Mouse (Mus musculus) midbrain, embryonic 13.5 days (tissue): ENCODE measurements around the gene Zbtb16. TPM values are rescaled to one million over a fixed set of nuclear protein-coding genes. Genes with fewer than 3 reads are reported as not detected.

Source experiments
- ATAC-seq: fragments of 200-750 bp; cut with Nextera tagmentation; 2 replicates; pipeline ENCODE4 v1.8.0; 2017; ENCODE audit warnings: mild to moderate bottlenecking, moderate TSS enrichment, moderate library complexity
- H3K27ac ChIP-seq: fragments of 300-500 bp; sonication (generic); 2 replicates; pipeline ENCODE4 v1.5.1; 2015; ENCODE audit warnings: inconsistent platforms, mild to moderate bottlenecking, moderate library complexity
- H3K27me3 ChIP-seq: fragments of 300-500 bp; sonication (generic); 2 replicates; pipeline ENCODE4 v1.6.1; 2015; ENCODE audit warnings: mild to moderate bottlenecking, inconsistent platforms
- H3K36me3 ChIP-seq: fragments of 300-500 bp; sonication (generic); 2 replicates; pipeline ENCODE4 v1.6.1; 2015; ENCODE audit warnings: mild to moderate bottlenecking, inconsistent platforms
- H3K4me1 ChIP-seq: fragments of 300-500 bp; sonication (generic); replicated peaks from 2 replicates; pipeline ENCODE4 v1.6.1; 2015; ENCODE audit warnings: inconsistent platforms
- H3K4me2 ChIP-seq: fragments of 300-500 bp; sonication (generic); replicated peaks from 2 replicates; pipeline ENCODE4 v1.6.1; 2015; ENCODE audit warnings: moderate library complexity, mild to moderate bottlenecking, inconsistent platforms
- H3K4me3 ChIP-seq: fragments of 300-500 bp; sonication (generic); replicated peaks from 2 replicates; pipeline ENCODE4 v1.5.1; 2015; ENCODE audit warnings: mild to moderate bottlenecking, inconsistent platforms
- H3K9ac ChIP-seq: fragments of 300-500 bp; sonication (generic); replicated peaks from 2 replicates; pipeline ENCODE4 v1.6.1; 2015; ENCODE audit warnings: mild to moderate bottlenecking, inconsistent platforms
- H3K9me3 ChIP-seq: fragments of 300-500 bp; sonication (generic); 2 replicates; pipeline ENCODE4 v1.6.1; 2016; ENCODE audit warnings: mild to moderate bottlenecking, inconsistent platforms
- WGBS: fragments of 180-500 bp; shearing (Covaris S2); methylation state at CpG from one replicate; pipeline ENCODE4 v1.1.7; 2015; 5-methylcytosine and 5-hydroxymethylcytosine counted together
- polyA plus RNA-seq: library from polyadenylated mRNA; unstranded; fragments of >200 nt; fragmentation: Nextera tagmentation; extraction: Ambion mirVana; gene quantifications from 2 replicates; pipeline ENCODE4 v1.2.1, GENCODE M21; 2015

Zbtb16 gene
- polyA plus RNA-seq, 1 experiment from 2014 or later, result 6.8 TPM

- Histone ChIP-seq H3K4me3 (no peak overlapping the region), H3K36me3 (no peaks in the 10 kb centered on the region), H3K9ac (no peak overlapping the region), H3K27ac (no peak overlapping the region; the same call in 1 of the 2 replicates), H3K4me1 (peaks cover 57% of the 10 kb centered on the region), H3K4me2 (no peak overlapping the region), H3K27me3 (no peaks in the 10 kb centered on the region), H3K9me3 (no peaks in the 10 kb centered on the region)
- no peak for ATAC-seq
- WGBS, result 12% methylated on average over 12 of the region's 12 CpGs
These were observed 139.1 kb downstream of the Zbtb16 start for GRCm38 (mm10) chr9:48696731-48697469.

DNA sequence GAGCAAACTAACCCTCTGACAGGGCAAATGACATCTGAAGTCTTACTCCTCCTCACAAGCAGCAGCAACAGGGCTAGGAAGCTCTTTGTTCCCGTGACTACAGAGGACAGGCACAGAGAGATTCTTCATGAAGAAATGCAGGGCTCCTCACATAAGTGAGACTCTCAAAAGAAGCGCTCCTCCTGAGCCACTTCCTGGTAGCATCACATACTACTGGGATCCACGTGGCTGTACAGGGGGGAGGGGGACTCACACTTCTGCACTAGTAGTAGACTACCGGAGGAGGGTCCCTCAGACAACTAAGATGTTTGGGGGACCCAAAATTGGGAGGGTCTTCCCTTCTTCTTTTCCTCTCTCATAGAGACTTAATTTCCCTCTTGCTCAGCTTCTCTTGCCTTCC lies 139.7 kb downstream of the Zbtb16 start:
- Histone ChIP-seq H3K4me1 (peaks cover 57% of the 10 kb centered on the region), H3K9ac (no peak overlapping the region), H3K36me3 (no peaks in the 10 kb centered on the region), H3K27ac (no peak overlapping the region), H3K4me3 (no peak overlapping the region), H3K27me3 (no peaks in the 10 kb centered on the region), H3K9me3 (no peaks in the 10 kb centered on the region), H3K4me2 (no peak overlapping the region)
- WGBS, result 9% methylated on average over 4 of the region's 4 CpGs
- 0 out of 2 replicates have a peak, but pooled peaks have one; percentile 58 for ATAC-seq

- Histone ChIP-seq H3K27me3 (no peaks in the 10 kb centered on the region), H3K36me3 (no peaks in the 10 kb centered on the region), H3K4me3 (no peak overlapping the region), H3K9me3 (no peaks in the 10 kb centered on the region), H3K4me1 (peaks cover 54% of the 10 kb centered on the region), H3K27ac (no peak overlapping the region), H3K4me2 (no peak overlapping the region), H3K9ac (no peak overlapping the region)
- 21% methylated on average over 4 of the region's 4 CpGs for WGBS
- ATAC-seq, result no peak
These were observed 140.2 kb downstream of the Zbtb16 start for GRCm38 (mm10) chr9:48695796-48696195.

GRCm38 (mm10) chr9:48694616-48695061 lies 141.4 kb downstream of the Zbtb16 start:
- peaks cover 51% of the 10 kb centered on the region for H3K4me1 ChIP-seq
- no peaks in the 10 kb centered on the region for H3K27me3 ChIP-seq
- ATAC-seq, result no peak
- no peak overlapping the region for H3K4me3 ChIP-seq
- H3K4me2 ChIP-seq, result no peak overlapping the region
- WGBS, result 4% methylated on average over 10 of the region's 10 CpGs
- no peak overlapping the region for H3K9ac ChIP-seq
- H3K9me3 ChIP-seq, result no peaks in the 10 kb centered on the region
- no peak overlapping the region for H3K27ac ChIP-seq
- no peaks in the 10 kb centered on the region for H3K36me3 ChIP-seq

DNA sequence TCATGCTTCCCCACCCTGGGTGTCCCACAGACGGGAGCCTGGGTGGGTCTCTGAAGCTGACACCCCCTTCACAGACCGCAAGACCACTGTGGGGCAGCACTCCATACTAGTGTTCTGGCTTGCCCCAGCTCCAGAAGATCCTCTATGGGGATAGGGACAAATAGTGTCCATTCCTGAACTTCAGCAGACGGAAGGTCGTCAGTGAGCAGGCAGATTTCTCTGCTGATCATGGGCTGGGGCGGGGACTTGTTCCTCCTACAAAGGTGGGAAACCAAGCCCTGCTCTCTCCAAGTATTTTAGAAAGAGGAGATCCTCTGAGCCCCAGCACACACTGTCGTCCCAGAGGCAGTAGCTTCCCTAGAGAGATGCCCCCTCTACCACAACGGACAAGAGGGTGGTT lies 142.3 kb downstream of the Zbtb16 start:
- Histone ChIP-seq H3K27ac (no peak overlapping the region), H3K4me3 (no peak overlapping the region), H3K4me1 (peaks cover 51% of the 10 kb centered on the region), H3K4me2 (no peak overlapping the region), H3K9me3 (no peaks in the 10 kb centered on the region), H3K36me3 (no peaks in the 10 kb centered on the region), H3K27me3 (0 out of 2 replicates have a peak, but pooled peaks cover 3% of the 10 kb centered on the region), H3K9ac (no peak overlapping the region)
- 46% methylated on average over 7 of the region's 7 CpGs for WGBS
- ATAC-seq, result no peak

GRCm38 (mm10) chr9:48689718-48689980 lies 146.4 kb downstream of the Zbtb16 start:
- H3K27me3 ChIP-seq, result 0 out of 2 replicates have a peak, but pooled peaks cover 3% of the 10 kb centered on the region
- 83% methylated on average over 1 of the region's 1 CpGs for WGBS
- no peaks in the 10 kb centered on the region for H3K9me3 ChIP-seq
- no peak for ATAC-seq
- H3K27ac ChIP-seq, result no peak overlapping the region
- H3K4me1 ChIP-seq, result peaks cover 42% of the 10 kb centered on the region
- no peaks in the 10 kb centered on the region for H3K36me3 ChIP-seq
- H3K9ac ChIP-seq, result no peak overlapping the region
- no peak overlapping the region for H3K4me2 ChIP-seq
- no peak overlapping the region for H3K4me3 ChIP-seq

- 0 out of 2 replicates have a peak, but pooled peaks cover 3% of the 10 kb centered on the region for H3K27me3 ChIP-seq
- no peak overlapping the region for H3K4me3 ChIP-seq
- H3K27ac ChIP-seq, result no peak overlapping the region
- no peaks in the 10 kb centered on the region for H3K9me3 ChIP-seq
- H3K4me1 ChIP-seq, result peaks cover 43% of the 10 kb centered on the region
- 80% methylated on average over 6 of the region's 6 CpGs for WGBS
- no peak for ATAC-seq
- no peak overlapping the region for H3K9ac ChIP-seq
- no peak overlapping the region for H3K4me2 ChIP-seq
- no peaks in the 10 kb centered on the region for H3K36me3 ChIP-seq
These were observed 146.9 kb downstream of the Zbtb16 start for GRCm38 (mm10) chr9:48688859-48689717.

GRCm38 (mm10) chr9:48687891-48688290 lies 148.1 kb downstream of the Zbtb16 start:
- Histone ChIP-seq H3K36me3 (no peaks in the 10 kb centered on the region), H3K4me3 (no peak overlapping the region), H3K4me1 (peaks cover 36% of the 10 kb centered on the region), H3K27me3 (0 out of 2 replicates have a peak, but pooled peaks cover 3% of the 10 kb centered on the region), H3K27ac (no peak overlapping the region), H3K9ac (no peak overlapping the region), H3K4me2 (no peak overlapping the region), H3K9me3 (no peaks in the 10 kb centered on the region)
- WGBS, result 78% methylated on average over 7 of the region's 7 CpGs
- ATAC-seq, result no peak

DNA sequence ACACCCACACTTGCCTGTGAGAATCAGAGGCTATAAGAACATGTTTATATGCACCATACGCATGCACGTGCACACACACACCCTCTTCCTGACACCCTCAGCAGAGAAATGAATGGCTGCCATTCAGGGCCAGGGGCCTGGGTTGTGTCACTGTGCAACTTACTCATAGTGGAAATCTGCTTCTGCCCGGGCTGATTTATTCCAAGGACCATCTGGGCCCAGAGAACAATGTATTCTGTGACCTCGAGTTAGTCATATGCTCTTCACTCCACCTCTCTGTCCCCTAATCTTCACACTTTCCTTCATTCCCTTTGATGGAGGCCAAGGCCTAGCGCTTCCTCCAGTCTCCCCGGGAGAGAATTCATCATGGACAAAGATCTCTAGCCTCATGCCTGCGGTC lies 150.3 kb downstream of the Zbtb16 start:
- Histone ChIP-seq H3K27me3 (0 out of 2 replicates have a peak, but pooled peaks cover 3% of the 10 kb centered on the region), H3K36me3 (no peaks in the 10 kb centered on the region), H3K9me3 (no peaks in the 10 kb centered on the region), H3K9ac (no peak overlapping the region), H3K27ac (no peak overlapping the region), H3K4me3 (no peak overlapping the region), H3K4me1 (peaks cover 33% of the 10 kb centered on the region), H3K4me2 (no peak overlapping the region)
- ATAC-seq, result no peak
- WGBS, result 56% methylated on average over 7 of the region's 7 CpGs

GRCm38 (mm10) chr9:48684144-48684543 lies 151.9 kb downstream of the Zbtb16 start:
- no peak for ATAC-seq
- Histone ChIP-seq H3K27me3 (no peaks in the 10 kb centered on the region), H3K4me3 (no peak overlapping the region), H3K36me3 (no peaks in the 10 kb centered on the region), H3K9ac (no peak overlapping the region), H3K27ac (no peak overlapping the region), H3K4me2 (no peak overlapping the region), H3K4me1 (peaks cover 38% of the 10 kb centered on the region), H3K9me3 (no peaks in the 10 kb centered on the region)
- WGBS, result 52% methylated on average over 5 of the region's 5 CpGs

- Histone ChIP-seq H3K36me3 (no peaks in the 10 kb centered on the region), H3K27me3 (no peaks in the 10 kb centered on the region), H3K9ac (no peak overlapping the region), H3K27ac (no peak overlapping the region), H3K4me1 (peaks cover 54% of the 10 kb centered on the region), H3K9me3 (no peaks in the 10 kb centered on the region), H3K4me3 (no peak overlapping the region), H3K4me2 (no peak overlapping the region)
- no peak for ATAC-seq
- 89% methylated on average over 8 of the region's 8 CpGs for WGBS
These were observed 154.8 kb downstream of the Zbtb16 start for GRCm38 (mm10) chr9:48681193-48681592.
